Mouse (Mus musculus): Measurements from ENCODE around the gene Slc39a5.

DNA sequence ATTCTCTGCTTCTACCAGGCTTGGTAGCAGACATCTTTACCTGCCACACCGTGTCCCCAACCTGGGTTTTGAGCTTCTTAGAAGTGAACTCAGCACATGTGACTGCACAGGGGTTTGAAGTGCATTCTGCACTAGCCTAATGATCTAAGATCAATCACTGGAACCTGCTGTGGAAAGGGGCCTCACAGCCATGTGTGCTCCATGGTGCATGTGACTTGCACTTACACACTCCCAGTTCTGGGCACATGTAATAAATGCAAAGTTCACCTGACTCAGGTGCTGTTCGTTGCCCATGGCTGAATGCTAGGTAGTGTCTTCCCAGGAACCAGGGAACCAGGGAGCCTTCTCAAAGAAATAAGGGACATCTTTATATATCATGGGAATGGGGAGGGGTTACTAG is 32.4 kb upstream of the Slc39a5 start:
- TF ChIP-seq CTCF (IDR thresholded peaks at IDR 0.05; ENCODE audit: low read depth, low read length), result no peak
- TF ChIP-seq POLR2A (IDR thresholded peaks at IDR 0.05; ENCODE audit: extremely low read depth, insufficient read depth, low read length), result no peak

All from liver, adult 2 months (tissue).